Mouse (Mus musculus) monocyte, adult 2 months (primary cell): ENCODE results near the gene Rftn1.

ENCODE experiments used
- DNase-seq, 2 experiments: peaks; one replicate each; pipeline ENCODE4 v3.0.0; 2022; ENCODE audit warnings: low spot score in 2 of 2, low read depth in 1 of 2

The Rftn1 gene

DNA sequence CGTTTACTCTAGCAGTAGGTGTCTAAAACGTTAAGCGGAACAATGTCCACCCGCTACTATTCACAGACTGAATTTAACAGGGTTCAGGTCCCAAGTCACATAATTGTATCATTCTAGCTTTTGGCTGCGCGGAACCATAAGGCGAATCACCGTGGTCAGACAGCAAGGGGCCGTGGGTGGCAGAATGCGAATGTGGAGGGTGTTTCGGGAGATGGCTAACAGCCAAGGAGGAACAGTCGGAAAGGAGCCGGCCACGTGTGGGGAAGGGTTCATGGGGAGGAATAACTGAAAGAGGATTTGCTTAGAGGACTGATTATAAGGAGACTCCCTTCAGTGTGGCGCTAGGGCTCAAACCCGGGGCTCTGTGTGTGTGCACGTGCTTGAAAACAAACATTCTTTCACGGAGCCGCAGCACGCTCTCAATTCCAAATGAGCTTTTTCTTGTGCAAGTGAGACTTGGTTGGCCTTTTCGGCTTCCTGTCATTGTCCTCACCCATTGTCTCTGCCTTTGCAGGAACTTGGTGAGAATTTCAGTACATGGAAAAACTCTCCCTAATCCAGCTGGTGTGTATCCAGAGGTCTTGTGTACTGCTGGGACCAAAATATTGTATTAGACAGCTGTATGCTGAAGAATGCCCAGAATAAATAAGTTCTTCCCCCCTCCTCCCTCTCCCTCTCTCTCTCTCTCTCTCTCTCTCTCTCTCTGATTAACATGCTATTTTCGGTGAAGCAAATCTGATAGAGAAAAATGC, 238.4 kb downstream of the Rftn1 start:
- no peak for DNase-seq

DNA sequence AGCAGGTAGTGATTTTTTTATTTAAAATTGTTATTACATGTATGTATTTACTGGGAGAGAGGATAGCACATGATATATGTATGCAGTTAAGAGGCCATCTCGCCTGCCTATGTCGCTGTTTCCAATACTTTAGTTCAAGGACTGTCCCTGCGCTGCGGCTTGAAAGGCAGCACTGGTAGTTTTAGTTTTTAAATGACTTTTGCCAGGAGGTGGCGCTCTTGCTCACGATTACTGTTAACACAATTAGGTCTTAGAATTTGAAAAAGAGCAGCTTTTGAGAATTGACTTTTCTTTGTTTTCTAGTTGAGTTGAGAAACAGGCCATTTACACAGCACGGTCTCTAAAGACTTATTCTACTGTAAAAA, 239.0 kb downstream of the Rftn1 start:
- peak in 1 of 2 experiments; percentile 36 for DNase-seq

DNA sequence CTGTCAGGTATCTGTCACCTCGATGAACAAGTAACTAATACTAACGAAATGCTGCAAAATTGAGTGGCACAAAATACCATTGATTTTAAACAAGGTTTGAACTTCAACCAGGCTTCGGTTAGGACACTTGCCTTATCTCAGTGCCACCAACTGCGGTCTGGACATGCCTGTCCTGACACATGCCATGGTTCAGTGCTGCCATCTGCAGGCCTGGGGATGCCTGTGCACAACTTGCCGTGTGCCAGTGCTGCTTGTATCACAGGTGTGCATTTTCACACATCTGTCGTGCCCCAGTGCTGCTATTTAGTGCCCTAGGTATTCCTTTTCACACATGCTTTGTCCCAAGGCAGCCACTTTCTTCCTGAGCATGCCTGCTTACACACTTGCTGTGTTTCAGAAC, 247.8 kb downstream of the Rftn1 start:
- DNase-seq, result no peak
